16 mouse cellular contexts compared by ENCODE assay signal in genomic region chr9:78782860-78783259, GRCm38 (mm10).
"Had no signal": no experiment of that assay in that cellular context is flagged by ENCODE, and none has a peak within 500 bp of the region (broad histone marks: within the 10 kb centered on the region; RNA-seq: fewer than 3 reads in every experiment).

No protein-coding gene starts in this region.

- H3K4me2 ChIP-seq: lung, embryonic 14.5 days; midbrain, embryonic 12.5 days; neural tube, embryonic 13.5 days; neural tube, embryonic 15.5 days; stomach, embryonic 15.5 days had no signal

- H3K4me1 ChIP-seq: midbrain, embryonic 10.5 days; midbrain, embryonic 12.5 days; neural tube, embryonic 13.5 days; neural tube, embryonic 15.5 days; stomach, embryonic 15.5 days had no signal

- H3K27ac ChIP-seq: midbrain, embryonic 10.5 days; midbrain, embryonic 12.5 days; neural tube, embryonic 13.5 days; neural tube, embryonic 15.5 days; stomach, embryonic 15.5 days had no signal

- H3K9ac ChIP-seq: lung, embryonic 14.5 days; midbrain, embryonic 12.5 days; neural tube, embryonic 13.5 days; neural tube, embryonic 15.5 days; stomach, embryonic 15.5 days had no signal

- H3K27me3 ChIP-seq: midbrain, embryonic 12.5 days; neural tube, embryonic 15.5 days; stomach, embryonic 15.5 days had no signal

- H3K4me3 ChIP-seq: midbrain, embryonic 10.5 days; midbrain, embryonic 12.5 days; myocyte; neural tube, embryonic 13.5 days; neural tube, embryonic 15.5 days; stomach, embryonic 15.5 days had no signal

- DNase-seq: lung, adult 18-20 months; lung, embryonic 14.5 days; lung, postnatal 10 days; lung, postnatal 4 days; midbrain, embryonic 14.5 days; retina, postnatal 1 day; thymus, adult 18-20 months; thymus, postnatal 14 days; thymus, postnatal 36 days had no signal

- H3K36me3 ChIP-seq: midbrain, embryonic 10.5 days; midbrain, embryonic 12.5 days; neural tube, embryonic 13.5 days; neural tube, embryonic 15.5 days; stomach, embryonic 15.5 days had no signal

- H3K9me3 ChIP-seq: midbrain, embryonic 10.5 days; midbrain, embryonic 12.5 days; neural tube, embryonic 13.5 days; neural tube, embryonic 15.5 days; stomach, embryonic 15.5 days had no signal

- ATAC-seq: midbrain, embryonic 16.5 days had no signal
